Mouse (Mus musculus): ENCODE measurements around the gene Gm28557.
"Not testable (repeated sequence)": the region's sequence is repeated elsewhere in the genome, so short reads cannot be mapped to it uniquely, and the experiment has no call there.

Gm28557 gene
- long read RNA-seq, experiment 1, partial matches to known transcripts = 0 of 2 reads
- long read RNA-seq, experiment 1, other reads (novel, unspliced or antisense) = 0 of 2 reads
- long read RNA-seq, experiment 2, partial matches to known transcripts = 0 of 2 reads
- long read RNA-seq, experiment 2, other reads (novel, unspliced or antisense) = 1 of 2 reads

- intact Hi-C loops (cut with DNase I) = loop anchor here (5.0 to 10.0 kb wide), 2 partner anchors 46 to 104 kb away; partner anchors contain the start of gene Zfp712
Measured at GRCm38 (mm10) chr13:67108194-67108820, at the start of gene Gm28557. Gene Gm28557 (minus strand): TSS chr13:67108604.

DNA sequence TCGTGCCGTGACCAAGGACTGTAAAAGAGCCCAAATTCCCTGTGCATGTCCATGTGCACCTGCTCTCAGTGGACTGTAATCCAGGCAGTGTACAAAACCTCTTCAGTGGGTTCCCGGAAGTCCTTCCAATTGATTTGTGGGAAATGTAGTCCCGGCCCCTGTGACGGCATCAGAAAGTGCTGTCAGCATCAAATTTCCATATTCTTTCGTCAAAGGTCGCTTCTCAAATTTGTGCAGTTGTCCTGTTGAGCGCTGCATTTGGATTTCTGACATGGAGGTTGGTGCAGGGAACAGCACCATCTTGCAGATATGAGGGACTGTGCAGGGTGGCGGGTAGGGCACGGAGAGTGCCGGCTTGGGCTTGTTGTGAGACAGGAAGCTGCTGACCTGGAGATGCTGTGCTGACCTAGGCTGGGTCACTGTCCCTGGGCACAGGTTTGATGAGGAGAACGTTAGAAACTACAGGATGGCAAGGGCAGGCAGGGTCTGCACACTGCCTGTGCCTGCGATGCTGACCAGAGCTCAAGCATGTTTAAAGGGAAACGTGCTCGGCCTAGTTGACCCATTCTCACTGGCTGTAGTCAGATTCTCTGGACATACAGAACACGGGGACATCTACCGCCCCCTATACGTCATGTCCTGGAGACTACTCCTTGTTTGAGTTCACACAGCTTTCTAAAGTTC lies 19.8 kb upstream of the Gm28557 start:
- intact Hi-C loops (cut with DNase I) = loop anchor here (5.0 to 10.0 kb wide), 2 partner anchors 47 to 179 kb away; partner anchors contain the start of genes Rsl1 and Zfp457

DNA sequence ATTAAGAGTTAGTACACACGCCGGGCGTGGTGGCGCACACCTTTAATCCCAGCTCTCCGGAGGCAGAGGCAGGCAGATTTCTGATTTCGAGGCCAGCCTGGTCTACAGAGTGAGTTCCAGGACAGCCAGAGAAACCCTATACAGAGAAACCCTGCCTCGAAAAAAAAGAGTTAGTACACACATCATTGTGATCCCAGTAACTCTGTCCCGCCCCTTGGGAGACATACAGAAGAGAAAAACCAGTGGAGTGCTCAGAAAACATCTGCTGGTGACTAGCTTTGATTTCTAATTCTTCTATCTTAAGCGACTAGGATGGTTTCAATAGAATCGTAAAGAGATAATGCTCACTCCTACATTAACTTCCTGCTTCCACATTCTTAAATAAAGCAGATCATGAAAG lies 19.1 kb upstream of the Gm28557 start:
- intact Hi-C loops (cut with DNase I) = loop anchor here (5.0 to 10.0 kb wide), 2 partner anchors 47 to 180 kb away; partner anchors contain the start of genes Rsl1 and Zfp457

GRCm38 (mm10) chr13:67124460-67124859 lies 16.1 kb upstream of the Gm28557 start:
- intact Hi-C loops (cut with DNase I) = loop anchor here (10.0 kb wide), 1 partner anchor 50 kb away; the partner anchor contains the start of gene Rsl1

GRCm38 (mm10) chr13:67121360-67121759 lies 13.0 kb upstream of the Gm28557 start, which contains the start of gene Zfp759:
Gene Zfp759 (plus strand): TSS chr13:67121660.
- intact Hi-C loops (cut with DNase I) = loop anchor here (10.0 kb wide), 1 partner anchor 53 kb away; the partner anchor contains the start of gene Rsl1

GRCm38 (mm10) chr13:67116163-67116562 lies 7.8 kb upstream of the Gm28557 start, which contains the start of gene Rslcan18:
Gene Rslcan18 (minus strand): TSS chr13:67116263.
- intact Hi-C loops (cut with DNase I) = not testable (repeated sequence)

DNA sequence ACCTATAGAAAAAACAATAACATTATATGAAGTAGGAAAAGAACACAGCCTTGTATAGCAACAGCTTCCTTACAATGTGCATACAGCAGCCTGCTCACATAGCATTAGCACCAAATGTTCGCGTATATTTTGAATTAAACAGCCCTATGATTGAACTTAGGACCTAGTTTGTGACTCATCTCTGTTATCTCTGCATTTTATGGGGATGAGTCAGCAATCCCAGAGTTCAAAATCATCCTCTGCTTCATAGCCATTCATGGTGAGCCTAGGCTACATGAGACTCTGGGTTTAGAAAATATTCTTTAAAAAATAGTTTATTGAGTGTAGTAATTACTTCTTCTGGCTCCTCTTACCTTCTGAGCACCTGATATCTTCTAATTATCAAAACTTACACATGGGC lies 4.9 kb upstream of the Gm28557 start:
- intact Hi-C loops (cut with DNase I) = no loop called here

GRCm38 (mm10) chr13:67112096-67112495 lies 3.7 kb upstream of the Gm28557 start:
- intact Hi-C loops (cut with DNase I) = no loop called here

DNA sequence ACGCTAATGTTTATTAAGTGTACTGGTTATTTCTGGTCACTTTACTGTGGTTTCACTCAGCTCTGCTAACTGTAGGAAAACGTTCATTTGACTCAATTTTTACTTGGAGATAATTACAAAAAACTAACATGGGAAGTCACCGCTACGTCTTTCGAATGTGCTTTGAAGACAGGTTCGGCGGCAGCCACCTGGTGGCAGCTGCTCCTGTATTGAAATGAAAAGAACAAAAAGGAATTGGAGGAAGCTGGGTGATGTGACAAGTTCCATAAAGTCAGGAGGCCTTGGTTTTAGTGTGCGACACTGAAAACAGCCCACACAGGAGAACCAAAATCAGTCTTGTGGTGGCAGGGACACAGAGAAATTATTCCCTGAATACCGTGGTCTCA lies 410 bp upstream of the Gm28557 start:
- intact Hi-C loops (cut with DNase I) = loop anchor here (5.0 to 10.0 kb wide), 2 partner anchors 47 to 104 kb away; partner anchors contain the start of gene Zfp712

DNA sequence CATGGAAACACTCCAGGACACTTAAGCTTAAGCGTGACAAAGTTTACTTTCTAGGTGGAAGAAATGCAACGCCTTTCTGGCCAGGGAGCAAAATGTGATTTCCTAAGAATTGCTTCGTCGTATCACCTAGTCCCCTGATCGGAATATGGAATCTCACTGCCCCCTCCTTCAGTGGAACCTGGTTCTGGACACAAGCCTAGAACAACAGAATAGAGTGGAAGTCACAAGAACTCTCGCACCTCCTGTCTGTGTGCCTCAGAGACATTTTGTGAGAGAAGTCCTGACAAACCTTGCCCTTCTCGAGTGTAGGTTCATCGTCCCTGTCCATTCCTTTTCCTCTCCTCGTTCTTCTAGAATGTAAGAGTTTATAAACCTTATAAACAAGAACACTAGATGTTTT lies 723 bp downstream of the Gm28557 start:
- intact Hi-C loops (cut with DNase I) = loop anchor here (5.0 to 10.0 kb wide), 2 partner anchors 45 to 103 kb away; partner anchors contain the start of gene Zfp712

DNA sequence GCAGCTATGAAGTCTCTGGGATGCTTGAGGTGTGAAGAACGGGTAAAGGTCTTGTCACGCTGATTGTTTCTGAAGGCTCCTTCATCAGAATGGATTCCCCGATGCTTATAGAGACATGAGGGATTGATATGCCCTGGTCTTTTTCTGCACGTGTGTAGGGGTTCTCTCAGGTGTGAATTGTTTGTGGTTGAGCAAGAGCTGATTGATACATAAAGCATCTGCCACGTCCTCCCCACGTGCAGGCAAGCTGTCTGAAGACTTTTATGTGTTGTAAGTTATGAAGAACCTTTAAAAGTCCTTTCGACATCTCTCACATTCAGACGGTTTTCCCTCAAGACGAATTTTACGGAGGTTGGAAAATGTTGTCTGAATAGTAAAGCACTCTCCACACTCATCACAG lies 10.5 kb downstream of the Gm28557 start, which contains the start of gene Zfp708:
Gene Zfp708 (minus strand): TSS at position 101 of the 400 bp plus-strand sequence.
- intact Hi-C loops (cut with DNase I) = no loop called here

GRCm38 (mm10) chr13:67090154-67090553 lies 18.2 kb downstream of the Gm28557 start:
- intact Hi-C loops (cut with DNase I) = no loop called here

DNA sequence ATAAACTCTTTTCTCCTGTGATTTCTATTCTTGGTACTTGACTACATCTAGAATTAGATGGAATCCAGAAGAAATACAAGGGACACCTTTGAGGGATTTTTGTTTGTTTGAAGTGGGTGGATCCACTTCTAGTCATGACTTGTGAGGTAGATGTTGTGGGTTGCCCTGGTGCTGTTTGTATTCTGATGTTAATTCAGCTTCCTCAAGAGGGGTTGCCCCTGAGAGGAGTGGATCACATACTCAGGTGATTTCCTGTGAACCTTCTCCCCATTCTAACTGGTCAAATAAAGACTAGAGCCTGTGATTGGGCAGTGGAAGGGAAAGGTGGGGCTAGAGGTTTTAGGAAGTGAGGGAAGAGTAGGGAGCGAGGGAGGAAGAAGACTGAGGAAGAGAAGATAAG lies 26.5 kb downstream of the Gm28557 start:
- intact Hi-C loops (cut with DNase I) = no loop called here

DNA sequence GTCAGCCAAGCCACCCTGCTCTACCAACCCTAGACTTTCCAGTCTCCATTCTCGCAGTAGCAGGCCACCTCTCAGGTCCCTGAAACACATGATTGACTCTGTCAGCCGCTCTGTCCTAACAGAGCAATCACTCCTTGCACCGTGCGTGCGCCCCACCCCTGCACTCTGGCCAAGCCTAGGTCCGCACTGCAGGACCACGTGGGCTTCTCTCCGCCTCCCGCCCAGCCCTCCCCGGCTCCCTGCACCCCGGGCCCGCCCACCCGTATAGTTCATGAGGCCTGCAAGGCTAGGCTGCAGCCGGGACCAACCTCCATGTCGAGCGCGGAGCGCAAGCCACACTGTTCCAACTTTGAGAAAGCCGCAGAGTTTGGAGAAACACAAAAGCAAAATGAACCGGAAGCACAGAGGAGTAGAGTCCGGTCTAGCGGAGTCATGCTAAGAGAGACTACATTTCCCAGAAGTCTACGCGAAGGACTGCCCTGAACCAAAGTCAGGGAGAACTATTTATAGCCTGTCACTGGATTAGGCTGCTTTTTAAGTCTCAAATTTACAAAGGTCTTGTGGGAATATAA lies 27.2 kb downstream of the Gm28557 start:
- intact Hi-C loops (cut with DNase I) = no loop called here

DNA sequence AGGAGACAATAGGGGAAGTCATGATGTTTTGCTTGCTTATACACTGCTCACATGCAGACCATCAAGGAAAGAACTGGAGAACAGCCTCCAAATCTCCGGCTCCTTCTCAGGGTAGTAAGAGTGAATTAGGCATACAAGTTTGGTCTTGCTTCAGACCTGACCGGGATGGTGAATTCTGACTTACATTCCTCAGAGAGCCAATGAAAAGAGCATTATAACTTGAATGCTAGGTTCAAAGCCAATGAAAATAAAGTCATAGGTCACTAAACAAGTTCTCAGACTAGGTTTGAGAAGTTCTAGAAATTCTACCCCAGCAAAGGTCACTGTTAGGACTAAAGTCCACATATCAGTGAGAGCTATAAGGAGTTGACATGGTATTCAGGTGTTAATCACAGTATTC lies 31.2 kb downstream of the Gm28557 start:
- intact Hi-C loops (cut with DNase I) = no loop called here

GRCm38 (mm10) chr13:67072786-67073185 lies 35.6 kb downstream of the Gm28557 start:
- intact Hi-C loops (cut with DNase I) = no loop called here

DNA sequence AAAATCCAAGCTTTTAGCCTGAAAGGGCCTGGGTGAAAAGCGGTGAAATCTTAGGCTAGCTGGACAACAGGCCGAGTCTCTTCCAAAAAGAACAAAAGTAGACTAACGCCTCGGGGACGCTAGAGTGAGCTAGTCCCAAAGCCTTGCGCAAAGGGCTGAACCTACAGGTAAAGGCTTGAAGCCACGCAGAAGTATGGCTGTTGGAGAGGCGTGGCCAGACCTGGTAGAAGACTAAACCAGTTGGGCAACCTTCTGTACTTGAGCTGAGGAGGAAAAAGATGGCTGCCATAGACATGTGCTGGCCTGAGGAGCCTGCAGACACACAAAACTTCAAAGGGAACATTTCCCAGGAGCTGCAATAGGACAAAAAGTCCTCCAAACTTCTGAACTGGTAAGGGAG lies 43.0 kb downstream of the Gm28557 start:
- intact Hi-C loops (cut with DNase I) = no loop called here

GRCm38 (mm10) chr13:67062427-67062826 lies 46.0 kb downstream of the Gm28557 start:
- intact Hi-C loops (cut with DNase I) = loop anchor here (5.0 kb wide), 1 partner anchor 45 kb away; the partner anchor contains the start of gene Gm28557

- intact Hi-C loops (cut with DNase I) = loop anchor here (5.0 kb wide), 1 partner anchor 46 kb away; the partner anchor contains the start of gene Gm28557
Measured at GRCm38 (mm10) chr13:67060786-67061358, 47.5 kb downstream of the Gm28557 start, which contains the start of gene Zfp712. Gene Zfp712 (minus strand): TSS chr13:67061170.

DNA sequence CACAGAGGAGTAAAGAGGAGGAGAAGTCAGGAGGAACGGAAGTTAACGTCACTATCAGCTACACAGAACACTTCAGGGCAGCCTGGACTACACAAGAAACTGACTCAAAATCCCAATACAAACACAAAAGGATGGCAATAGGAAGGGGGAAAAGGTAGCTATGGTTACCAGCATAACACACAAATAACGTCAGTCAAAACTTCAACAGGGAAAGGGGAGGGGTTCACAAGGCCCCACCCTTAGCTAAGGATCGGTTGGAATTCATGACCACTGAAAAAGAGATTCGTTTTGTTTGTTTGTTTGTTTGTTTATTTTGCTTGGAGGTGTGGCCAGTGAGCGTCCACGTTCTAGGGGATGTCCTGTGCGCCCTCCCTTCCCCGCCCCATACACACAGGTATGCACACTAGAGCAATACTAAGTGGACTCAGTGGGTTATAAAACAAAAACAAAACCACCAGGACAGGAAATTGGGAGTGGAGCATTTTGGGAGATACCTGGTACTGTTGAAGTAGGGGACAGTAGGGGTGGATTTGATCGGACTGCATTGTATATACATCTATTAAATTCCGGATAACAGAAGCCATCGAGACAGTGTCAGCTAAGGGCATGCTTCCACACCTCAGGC lies 48.1 kb downstream of the Gm28557 start:
- intact Hi-C loops (cut with DNase I) = loop anchor here (5.0 kb wide), 1 partner anchor 47 kb away; the partner anchor contains the start of gene Gm28557
